In the genomic region with DNA sequence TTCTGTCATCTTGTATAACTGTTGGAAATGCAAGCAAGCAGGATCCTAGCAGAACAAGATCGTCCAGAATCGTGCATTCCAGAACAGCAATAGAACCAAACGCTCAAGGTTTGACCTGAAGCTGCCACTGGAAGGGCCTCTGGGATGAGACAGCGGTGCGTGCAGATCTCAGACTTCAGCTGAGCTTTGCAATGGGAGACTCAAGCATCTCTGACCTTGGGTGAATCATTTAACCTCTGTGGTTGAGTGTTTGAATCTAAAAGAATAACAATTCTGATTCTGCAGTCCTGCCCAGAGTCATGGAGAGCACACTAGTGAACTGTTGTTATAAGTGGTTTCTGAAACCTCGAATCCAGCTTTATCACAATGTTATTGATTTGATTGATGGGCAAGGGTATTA, we compare ENCODE assay signal across 25 mouse cellular contexts.
DNase-seq lines count a peak whose midpoint lies in the region; ATAC-seq and TF ChIP-seq lines count a peak whose summit lies in the region.
"Had no signal": no experiment of that assay in that cellular context is flagged by ENCODE, and none has a peak within 500 bp of the region (broad histone marks: within the 10 kb centered on the region; RNA-seq: fewer than 3 reads in every experiment).

No protein-coding gene starts in this region.

- in situ Hi-C loops in Patski (cut with MboI; ENCODE audit: low pct_unique_long_range_greater_than_20kb), result no loop called here

- no peak for TF ChIP-seq CTCF in gastrocnemius, adult 2 months (IDR thresholded peaks at IDR 0.05)
- no peak for TF ChIP-seq CTCF in Patski (IDR thresholded peaks at IDR 0.05)

- H3K27me3 ChIP-seq in Patski, result no peaks in the 10 kb centered on the region
- H3K27me3 ChIP-seq: embryonic facial prominence, embryonic 15.5 days; forebrain, embryonic 15.5 days; hindbrain, embryonic 13.5 days; neural tube, embryonic 15.5 days had no signal

- POLR2A ChIA-PET in Patski (lab: Charles Lee), result no interaction called here

- 0 out of 2 replicates have a peak overlapping the region, but pooled peaks have one; percentile 12 for H3K27ac ChIP-seq in gastrocnemius, adult 2 months
- H3K27ac ChIP-seq: embryonic facial prominence, embryonic 15.5 days; forebrain, embryonic 15.5 days; hindbrain, embryonic 13.5 days; kidney, postnatal 0 days; liver, embryonic 14.5 days; neural tube, embryonic 15.5 days had no signal

- CTCF ChIA-PET in Patski (lab: Charles Lee), result interaction anchor here (0.6 to 1.5 kb wide), 3 partner anchors 14 to 132 kb away, joined by 3 to 4 read pairs (median 3); no protein-coding TSS in a partner anchor

- peak; percentile 81 for ATAC-seq in Patski
- ATAC-seq: CD4-positive, CD25-positive, alpha-beta regulatory T cell, adult 4 months; forebrain, embryonic 15.5 days; intestine, embryonic 16.5 days had no signal

- intact Hi-C loops in gastrocnemius, adult 2 months (cut with DNase I), result no loop called here
- intact Hi-C loops in gastrocnemius, postnatal 14 days (cut with DNase I; ENCODE audit: low total_unique reads), result no loop called here

- peak; percentile 47 to 63 for DNase-seq in adrenal gland, adult (ENCODE audit: inconsistent age in 2 of 2, low spot score in 1 of 2)
- DNase-seq in adrenal gland, postnatal 10 days, result no peak
- DNase-seq in gastrocnemius, adult 2 months, result no peak
- DNase-seq in gastrocnemius, postnatal 14 days, result no peak
- peak; percentile 55 for DNase-seq in 3134 (ENCODE audit: extremely low read depth, insufficient read length, low spot score)
- peak; percentile 83 for DNase-seq in Patski (ENCODE audit: low read depth, low spot score)
- DNase-seq in kidney, postnatal 4 days, result no peak
- DNase-seq in cerebellum, adult 8-10 months, result no peak
- DNase-seq: cerebellum, adult 18-20 months; cerebellum, postnatal 14 days; heart, postnatal 4 days; kidney, adult 8-10 months; liver; lung, adult 2 months; lung, postnatal 10 days; midbrain, embryonic 14.5 days; right cerebral cortex, adult 18-20 months had no signal

- H3K4me3 ChIP-seq in gastrocnemius, adult 2 months, result no peak overlapping the region
- H3K4me3 ChIP-seq: embryonic facial prominence, embryonic 15.5 days; forebrain, embryonic 15.5 days; hindbrain, embryonic 13.5 days; neural tube, embryonic 15.5 days had no signal

Comparison
In these comparisons a context has a peak if more than half of its experiments do, and no peak if none do; other contexts are left out.
1. DNase-seq: peak in adrenal gland, adult (2 of 2), 3134 (single experiment) and Patski (single experiment); none in adrenal gland, postnatal 10 days (single experiment), gastrocnemius, adult 2 months (single experiment), gastrocnemius, postnatal 14 days (single experiment), kidney, postnatal 4 days (0 of 2) and cerebellum, adult 8-10 months (single experiment).